ENCODE assay signal across 8 mouse cellular contexts in the genomic region with DNA sequence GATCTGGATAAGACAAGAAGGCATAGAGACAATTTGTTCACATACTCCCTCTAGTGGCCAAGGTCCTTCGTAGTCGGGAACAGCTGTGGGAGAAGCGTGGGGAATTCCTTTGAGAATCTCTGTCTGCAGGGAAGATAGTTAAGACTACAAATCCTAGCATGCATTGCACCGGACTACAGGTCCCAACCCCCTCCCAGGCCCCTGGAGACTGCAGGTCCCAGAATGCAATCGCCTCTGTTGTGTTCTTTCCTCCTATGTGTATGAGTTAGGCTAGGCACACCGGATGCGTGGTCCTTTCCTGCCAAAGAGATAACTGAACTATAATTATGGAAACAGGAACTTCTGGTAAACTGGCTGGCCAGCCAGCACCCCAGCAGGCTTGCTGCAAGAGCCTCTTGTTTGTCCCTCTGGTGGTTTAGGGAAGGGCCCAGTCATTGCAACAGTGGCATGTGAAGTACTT. TPM values are rescaled to one million over a fixed set of nuclear protein-coding genes. Genes with fewer than 3 reads are reported as not detected.
A peak's percentile ranks its signal among the peaks of the same experiment; 100 is the strongest.
DNase-seq lines count a peak whose midpoint lies in the region; ATAC-seq and TF ChIP-seq lines count a peak whose summit lies in the region.

No protein-coding gene starts in this region.

- peaks cover 16 to 39% of the 10 kb centered on the region in 2 experiments for H3K4me1 ChIP-seq in MEL (ENCODE audit: control insufficient read depth in 1 of 2, insufficient read depth in 2 of 2, low read length in 2 of 2)
- H3K4me1 ChIP-seq in forebrain, embryonic 14.5 days (ENCODE audit: control insufficient read depth, insufficient read depth, low read length): peaks cover 17% of the 10 kb centered on the region
- H3K4me1 ChIP-seq in liver, embryonic 16.5 days (ENCODE audit: control insufficient read depth, low read depth, low read length): peaks cover 45% of the 10 kb centered on the region
- peaks cover 33% of the 10 kb centered on the region for H3K4me1 ChIP-seq in neural tube, embryonic 12.5 days

- intact Hi-C loops in heart, postnatal 14 days (cut with DNase I): no loop called here

- peak; percentile 29 for TF ChIP-seq RAD21 in MEL (IDR thresholded peaks at IDR 0.05; ENCODE audit: low read depth, low read length)

- H3K27me3 ChIP-seq in MEL (ENCODE audit: control insufficient read depth in 1 of 2, insufficient read depth in 2 of 2, low read length in 2 of 2): no peaks in the 10 kb centered on the region
- no peaks in the 10 kb centered on the region for H3K27me3 ChIP-seq in forebrain, embryonic 14.5 days (replicated peaks; ENCODE audit: control insufficient read depth, insufficient read depth, low read length)
- no peaks in the 10 kb centered on the region for H3K27me3 ChIP-seq in liver, embryonic 16.5 days (ENCODE audit: control insufficient read depth, insufficient read depth, low read depth, low read length)
- H3K27me3 ChIP-seq in neural tube, embryonic 12.5 days (replicated peaks): no peaks in the 10 kb centered on the region

- DNase-seq in MEL (ENCODE audit: low read depth, low spot score): peak; percentile 99
- peak; percentile 80 for DNase-seq in cerebellum, adult 11 months
- peak; percentile 99 for DNase-seq in forebrain, embryonic 14.5 days (ENCODE audit: low spot score)
- peak; percentile 86 to 87 for DNase-seq in heart, postnatal 14 days
- peak; percentile 87 for DNase-seq in large intestine, adult 2 months (ENCODE audit: low read depth, low spot score)
- DNase-seq in testis, postnatal 10 days (ENCODE audit: low spot score): peak; percentile 84

- under 1% methylated on average over 7 of the region's 7 CpGs for WGBS in forebrain, embryonic 14.5 days
- 2% methylated on average over 7 of the region's 7 CpGs for WGBS in large intestine, adult 2 months
- WGBS in liver, embryonic 16.5 days (ENCODE audit: insufficient replicate concordance): 3% methylated on average over 7 of the region's 7 CpGs
- WGBS in neural tube, embryonic 12.5 days: 5% methylated on average over 7 of the region's 7 CpGs

- H3K27ac ChIP-seq in MEL (ENCODE audit: control insufficient read depth, low read depth, low read length): peak overlapping the region; percentile 95
- 0 out of 2 replicates have a peak overlapping the region, but pooled peaks have one; percentile 11 for H3K27ac ChIP-seq in forebrain, embryonic 14.5 days (ENCODE audit: low read depth, low read length)
- H3K27ac ChIP-seq in liver, embryonic 16.5 days (ENCODE audit: low read length): peak overlapping the region; percentile 74
- H3K27ac ChIP-seq in neural tube, embryonic 12.5 days: no peak overlapping the region

- H3K9ac ChIP-seq in MEL (ENCODE audit: control insufficient read depth, low read depth, low read length, poor library complexity, severe bottlenecking): peak overlapping the region; percentile 59
- no peak overlapping the region for H3K9ac ChIP-seq in forebrain, embryonic 14.5 days (ENCODE audit: low read length)
- H3K9ac ChIP-seq in liver, embryonic 16.5 days (ENCODE audit: low read depth, low read length): peak overlapping the region; percentile 56; the same call in 1 of the 2 replicates
- no peak overlapping the region for H3K9ac ChIP-seq in neural tube, embryonic 12.5 days

- peak; percentile 86 for TF ChIP-seq EP300 in MEL (IDR thresholded peaks at IDR 0.05; ENCODE audit: low read depth in 1 of 2, low read length in 2 of 2)

- peaks cover 0 to 22% of the 10 kb centered on the region in 2 experiments; a peak in 2 of 4 replicates for H3K36me3 ChIP-seq in MEL (ENCODE audit: control insufficient read depth in 1 of 2, insufficient read depth in 2 of 2, low read length in 2 of 2)
- no peaks in the 10 kb centered on the region for H3K36me3 ChIP-seq in forebrain, embryonic 14.5 days (ENCODE audit: control insufficient read depth, insufficient read depth, low read length)
- H3K36me3 ChIP-seq in liver, embryonic 16.5 days (ENCODE audit: control insufficient read depth, insufficient read depth): peaks cover 9% of the 10 kb centered on the region; the same call in 1 of the 2 replicates
- H3K36me3 ChIP-seq in neural tube, embryonic 12.5 days: peaks cover 5% of the 10 kb centered on the region; the same call in 1 of the 2 replicates

- H3K4me3 ChIP-seq in MEL (ENCODE audit: control insufficient read depth in 1 of 2, insufficient read depth in 1 of 2, low read depth in 2 of 2, low read length in 2 of 2): peak overlapping the region; percentile 11 to 14; a peak in 3 of 4 replicates
- H3K4me3 ChIP-seq in forebrain, embryonic 14.5 days (ENCODE audit: low read depth, low read length): no peak overlapping the region
- peak overlapping the region; percentile 55 for H3K4me3 ChIP-seq in liver, embryonic 16.5 days (ENCODE audit: low read depth, low read length)
- H3K4me3 ChIP-seq in neural tube, embryonic 12.5 days: no peak overlapping the region

- peak; percentile 27 to 67 (median 58); a peak in 5 of 6 replicates for TF ChIP-seq CTCF in MEL (IDR thresholded peaks at IDR 0.05 in 2 of 3, conservative IDR thresholded peaks at IDR 0.05 in 1 of 3; ENCODE audit: control insufficient read depth in 1 of 3, insufficient read depth in 1 of 3, low read depth in 2 of 3, low read length in 3 of 3, poor library complexity in 1 of 3, severe bottlenecking in 1 of 3)

- no peaks in the 10 kb centered on the region for H3K9me3 ChIP-seq in MEL (replicated peaks; ENCODE audit: insufficient read depth, low read length)
- H3K9me3 ChIP-seq in forebrain, embryonic 14.5 days (replicated peaks; ENCODE audit: control insufficient read depth, low read length): no peaks in the 10 kb centered on the region
- no peaks in the 10 kb centered on the region for H3K9me3 ChIP-seq in liver, embryonic 16.5 days (replicated peaks; ENCODE audit: control insufficient read depth, low read length)
- H3K9me3 ChIP-seq in neural tube, embryonic 12.5 days: no peaks in the 10 kb centered on the region

- peak; percentile 76 to 91 for TF ChIP-seq POLR2A in MEL (IDR thresholded peaks at IDR 0.05; ENCODE audit: control insufficient read depth in 1 of 2, insufficient read depth in 1 of 2, low read depth in 1 of 2, low read length in 2 of 2, poor library complexity in 1 of 2)

- peak overlapping the region; percentile 31; the same call in 1 of the 2 replicates for H3K4me2 ChIP-seq in forebrain, embryonic 14.5 days (ENCODE audit: low read length)
- H3K4me2 ChIP-seq in liver, embryonic 16.5 days (ENCODE audit: low read depth, low read length): peak overlapping the region; percentile 59
- H3K4me2 ChIP-seq in neural tube, embryonic 12.5 days (replicated peaks): peak overlapping the region; percentile 53

- H3K79me2 ChIP-seq in MEL (ENCODE audit: control insufficient read depth, insufficient read depth, low read length, poor library complexity): no peaks in the 10 kb centered on the region; the same call in 1 of the 2 replicates

- peak; percentile 92 for ATAC-seq in forebrain, embryonic 14.5 days
- peak; percentile 71 for ATAC-seq in liver, embryonic 16.5 days (ENCODE audit: low read depth)
- ATAC-seq in neural tube, embryonic 12.5 days (ENCODE audit: low FRiP score, low read depth): peak; percentile 86

RNA-seq across cellular contexts. Expression of a gene that starts 2.8 kb away (rescaled TPM):
- total RNA-seq in MEL (2012; rRNA removed): 1.3 and 1.5 TPM in 2 replicates
- 1 to 10 TPM in 1 of 2 experiments, not detected in 1; 2.0 TPM for polyA plus RNA-seq in MEL (2012; ENCODE audit: insufficient read depth in 1 of 2, insufficient read length in 2 of 2, low read depth in 1 of 2, low replicate concordance in 2 of 2, missing spikeins in 1 of 2)
- 8.6 and 11.6 TPM in 2 replicates for polyA plus RNA-seq in forebrain, embryonic 14.5 days (2014; fragmentation: Nextera tagmentation; extraction: Ambion mirVana)
- total RNA-seq in heart, postnatal 14 days (2021): 10 to 100 TPM; 38.9 to 46.9 TPM
- 46.7 and 48.6 TPM in 2 replicates for polyA plus RNA-seq in large intestine, adult 2 months (2012; rRNA removed)
- 37.2 and 39.1 TPM in 2 replicates for polyA plus RNA-seq in liver, embryonic 16.5 days (2015; fragmentation: Nextera tagmentation; extraction: Ambion mirVana)
- 63.7 and 75.3 TPM in 2 replicates for polyA plus RNA-seq in neural tube, embryonic 12.5 days (2016; fragmentation: Nextera tagmentation; extraction: Ambion mirVana)

RNA-seq across cellular contexts. Expression of a gene that starts 5.2 kb away (rescaled TPM):
- total RNA-seq in MEL (2012; rRNA removed): 268 and 308 TPM in 2 replicates
- 100 to 1,000 TPM in 1 of 2 experiments, not detected in 1; 461 TPM for polyA plus RNA-seq in MEL (2012; ENCODE audit: insufficient read depth in 1 of 2, insufficient read length in 2 of 2, low read depth in 1 of 2, low replicate concordance in 2 of 2, missing spikeins in 1 of 2)
- 8.3 and 11.2 TPM in 2 replicates for polyA plus RNA-seq in forebrain, embryonic 14.5 days (2014; fragmentation: Nextera tagmentation; extraction: Ambion mirVana)
- 10 to 100 TPM; 15.4 TPM for total RNA-seq in heart, postnatal 14 days (2021)
- 189 and 395 TPM in 2 replicates for polyA plus RNA-seq in large intestine, adult 2 months (2012; rRNA removed)
- 31.7 and 36.0 TPM in 2 replicates for polyA plus RNA-seq in liver, embryonic 16.5 days (2015; fragmentation: Nextera tagmentation; extraction: Ambion mirVana)
- 6.7 and 8.6 TPM in 2 replicates for polyA plus RNA-seq in neural tube, embryonic 12.5 days (2016; fragmentation: Nextera tagmentation; extraction: Ambion mirVana)

RNA-seq across cellular contexts. Expression of a gene that starts 8.4 kb away (rescaled TPM):
- 296 and 321 TPM in 2 replicates for total RNA-seq in MEL (2012; rRNA removed)
- 100 to 1,000 TPM; 220 to 478 TPM for polyA plus RNA-seq in MEL (2012; ENCODE audit: insufficient read depth in 1 of 2, insufficient read length in 2 of 2, low read depth in 1 of 2, low replicate concordance in 2 of 2, missing spikeins in 1 of 2)
- 265 and 340 TPM in 2 replicates for polyA plus RNA-seq in forebrain, embryonic 14.5 days (2014; fragmentation: Nextera tagmentation; extraction: Ambion mirVana)
- total RNA-seq in heart, postnatal 14 days (2021): 100 to 1,000 TPM; 145 to 146 TPM
- 317 and 323 TPM in 2 replicates for polyA plus RNA-seq in large intestine, adult 2 months (2012; rRNA removed)
- 311 and 346 TPM in 2 replicates for polyA plus RNA-seq in liver, embryonic 16.5 days (2015; fragmentation: Nextera tagmentation; extraction: Ambion mirVana)
- 294 and 304 TPM in 2 replicates for polyA plus RNA-seq in neural tube, embryonic 12.5 days (2016; fragmentation: Nextera tagmentation; extraction: Ambion mirVana)

RNA-seq across cellular contexts. Expression of a gene that starts 27.5 kb away (rescaled TPM):
- total RNA-seq in MEL (2012; rRNA removed): 10.6 and 12.8 TPM in 2 replicates
- 10 to 100 TPM in 1 of 2 experiments, not detected in 1; 45.0 TPM for polyA plus RNA-seq in MEL (2012; ENCODE audit: insufficient read depth in 1 of 2, insufficient read length in 2 of 2, low read depth in 1 of 2, low replicate concordance in 2 of 2, missing spikeins in 1 of 2)
- 18.9 and 22.1 TPM in 2 replicates for polyA plus RNA-seq in forebrain, embryonic 14.5 days (2014; fragmentation: Nextera tagmentation; extraction: Ambion mirVana)
- 1 to 10 TPM; 5.9 to 8.3 TPM for total RNA-seq in heart, postnatal 14 days (2021)
- polyA plus RNA-seq in large intestine, adult 2 months (2012; rRNA removed): 9.1 and 11.9 TPM in 2 replicates
- 5.7 and 6.1 TPM in 2 replicates for polyA plus RNA-seq in liver, embryonic 16.5 days (2015; fragmentation: Nextera tagmentation; extraction: Ambion mirVana)
- polyA plus RNA-seq in neural tube, embryonic 12.5 days (2016; fragmentation: Nextera tagmentation; extraction: Ambion mirVana): 27.5 and 29.0 TPM in 2 replicates

RNA-seq across cellular contexts. Expression of a gene that starts 29.4 kb away (rescaled TPM):
- total RNA-seq in MEL (2012; rRNA removed): not detected in 2 replicates
- polyA plus RNA-seq in MEL (2012; ENCODE audit: insufficient read depth in 1 of 2, insufficient read length in 2 of 2, low read depth in 1 of 2, low replicate concordance in 2 of 2, missing spikeins in 1 of 2): 1 to 10 TPM in 1 of 2 experiments, not detected in 1; 1.4 TPM
- 21.4 and 26.2 TPM in 2 replicates for polyA plus RNA-seq in forebrain, embryonic 14.5 days (2014; fragmentation: Nextera tagmentation; extraction: Ambion mirVana)
- total RNA-seq in heart, postnatal 14 days (2021): under 1 TPM; 0.39 to 0.45 TPM
- 111 and 239 TPM in 2 replicates for polyA plus RNA-seq in large intestine, adult 2 months (2012; rRNA removed)
- 3.1 and 3.2 TPM in 2 replicates for polyA plus RNA-seq in liver, embryonic 16.5 days (2015; fragmentation: Nextera tagmentation; extraction: Ambion mirVana)
- polyA plus RNA-seq in neural tube, embryonic 12.5 days (2016; fragmentation: Nextera tagmentation; extraction: Ambion mirVana): 15.9 and 17.7 TPM in 2 replicates

Comparison
In these comparisons a context has a peak if more than half of its experiments do, and no peak if none do; other contexts are left out.
1. H3K4me3 ChIP-seq: peak in MEL (2 of 2) and liver, embryonic 16.5 days (single experiment); none in forebrain, embryonic 14.5 days (single experiment) and neural tube, embryonic 12.5 days (single experiment).
2. H3K9ac ChIP-seq: peak in MEL (single experiment) and liver, embryonic 16.5 days (single experiment); none in forebrain, embryonic 14.5 days (single experiment) and neural tube, embryonic 12.5 days (single experiment).
3. Peak in every context shown above with its lines, with median percentiles within 50 percentile points of each other: DNase-seq, ATAC-seq and H3K4me2 ChIP-seq.